Mouse (Mus musculus): ENCODE data around the gene Mylk4.

Mylk4 gene

DNA sequence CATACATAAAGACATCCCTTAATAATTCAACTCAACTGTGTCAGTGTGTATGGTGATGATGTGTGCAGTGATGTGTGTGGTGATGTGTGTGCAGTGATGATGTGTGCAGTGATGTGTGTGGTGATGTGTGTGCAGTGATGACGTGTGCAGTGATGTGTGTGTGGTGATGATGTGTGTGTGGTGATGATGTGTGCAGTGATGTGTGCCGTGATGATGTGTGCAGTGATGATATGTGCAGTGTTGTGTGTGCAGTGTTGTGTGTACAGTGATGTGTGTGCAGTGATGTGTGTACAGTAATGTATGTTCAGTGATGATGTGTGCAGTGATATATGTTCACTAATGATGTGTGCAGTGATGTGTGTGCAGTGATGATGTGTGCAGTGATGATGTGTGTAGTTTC is 75.9 kb downstream of the Mylk4 start:
- DNase-seq (ENCODE audit: low spot score in 2 of 2) = no peak

GRCm38 (mm10) chr13:32706651-32707288 is 77.0 kb downstream of the Mylk4 start:
- no peak for DNase-seq (ENCODE audit: low spot score in 2 of 2)

GRCm38 (mm10) chr13:32705315-32705714 is 78.4 kb downstream of the Mylk4 start:
- no peak for DNase-seq (ENCODE audit: low spot score in 2 of 2)

DNA sequence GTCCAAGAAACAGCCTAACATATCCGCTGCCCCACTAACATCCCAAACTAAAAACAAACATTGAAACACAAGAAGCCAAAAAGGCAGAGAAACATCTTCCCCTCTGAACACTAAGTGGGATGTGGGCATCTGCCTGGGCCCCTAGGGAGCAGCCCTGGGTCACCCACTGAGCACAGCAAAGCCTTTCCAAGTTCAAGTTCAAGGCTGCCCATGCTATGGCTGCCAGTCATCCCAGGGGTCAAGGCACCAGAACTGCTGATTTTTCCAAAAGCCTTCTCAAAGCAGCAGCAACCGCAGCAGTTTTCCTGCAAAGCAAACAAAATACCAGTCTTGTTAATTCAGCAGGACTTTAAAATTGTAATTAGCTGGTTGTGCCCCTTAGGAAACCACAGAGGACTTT is 78.8 kb downstream of the Mylk4 start:
- DNase-seq (ENCODE audit: low spot score in 2 of 2) = no peak

DNA sequence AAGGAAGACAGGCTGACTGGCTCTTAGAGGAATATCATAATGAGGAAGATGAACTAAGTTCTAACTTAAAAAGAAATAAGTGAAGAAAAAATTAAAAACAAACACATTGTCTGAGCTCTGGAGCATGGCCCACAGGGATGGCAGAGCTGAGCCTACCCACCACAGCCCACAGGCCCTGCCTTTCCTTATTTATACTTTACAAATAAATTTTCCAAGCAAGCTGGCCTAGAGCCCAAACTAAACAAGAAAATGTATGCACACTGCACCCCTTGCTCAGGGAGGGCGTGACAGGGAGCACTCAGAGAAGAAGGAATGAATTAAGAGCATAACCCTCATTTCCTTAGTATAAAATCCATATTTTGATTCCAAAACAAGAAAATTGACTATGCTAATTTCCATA is 82.2 kb downstream of the Mylk4 start:
- no peak for DNase-seq (ENCODE audit: low spot score in 2 of 2)

DNA sequence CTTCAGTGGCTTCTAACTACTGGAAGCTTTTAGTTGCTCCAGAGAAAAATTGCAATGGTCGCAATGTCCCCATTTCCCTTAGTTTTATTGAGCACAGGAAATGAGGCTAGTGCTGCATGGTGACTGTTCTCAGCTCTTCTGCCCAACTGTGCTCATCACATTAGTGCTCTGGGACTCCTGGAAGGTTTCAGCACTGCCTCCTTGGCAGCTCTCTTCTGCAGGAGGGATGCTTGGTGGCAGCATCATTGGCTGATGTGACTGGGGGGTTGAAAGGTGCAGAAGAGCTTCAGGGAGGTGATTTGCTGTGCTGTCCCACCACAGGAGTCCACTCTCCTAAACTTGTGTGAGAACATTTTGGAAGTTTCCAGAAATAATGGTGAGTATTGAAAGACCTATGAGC is 84.4 kb downstream of the Mylk4 start:
- DNase-seq (ENCODE audit: low spot score in 2 of 2) = no peak

DNA sequence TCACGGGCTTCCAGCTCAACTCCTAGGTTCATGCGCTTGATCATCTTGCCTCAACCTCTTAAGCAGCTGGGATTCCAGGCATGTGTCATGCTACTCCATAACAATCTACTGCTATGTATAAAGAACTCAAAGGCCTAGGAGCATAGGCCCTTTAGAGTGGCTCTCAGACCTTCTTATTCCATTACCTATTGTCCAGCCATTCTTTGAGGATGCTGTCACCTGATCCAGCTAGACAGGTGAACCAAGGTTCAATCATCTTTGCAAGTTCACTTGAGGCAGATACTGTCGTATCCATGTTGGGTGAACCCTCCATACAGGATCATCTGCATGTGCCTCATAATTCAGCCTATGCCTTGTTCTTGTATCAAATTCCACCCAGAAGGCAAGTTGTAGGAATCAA is 84.8 kb downstream of the Mylk4 start:
- no peak for DNase-seq (ENCODE audit: low spot score in 2 of 2)

- DNase-seq (ENCODE audit: low spot score in 2 of 2) = no peak
Measured at GRCm38 (mm10) chr13:32693886-32694455, 89.8 kb downstream of the Mylk4 start.

DNA sequence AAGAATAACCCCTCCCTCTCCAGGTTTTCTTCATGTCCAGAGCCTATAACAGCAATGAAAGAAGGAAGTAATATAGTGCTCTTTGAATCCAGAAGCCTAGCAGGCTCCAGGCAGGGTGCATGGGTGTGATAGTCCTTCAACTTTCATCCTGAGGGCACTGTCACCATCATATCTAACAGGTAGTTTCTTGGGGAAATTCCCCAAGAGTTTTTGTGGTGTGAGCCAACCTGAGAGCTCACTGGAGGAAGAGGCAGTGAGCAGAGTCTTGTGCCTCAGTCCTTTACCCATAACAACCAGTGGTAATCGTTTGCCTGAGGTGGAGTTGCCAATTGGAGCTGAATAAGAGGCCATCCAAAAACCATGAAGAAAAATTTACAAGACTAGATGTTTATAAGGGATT is 91.2 kb downstream of the Mylk4 start:
- no peak for DNase-seq (ENCODE audit: low spot score in 2 of 2)

GRCm38 (mm10) chr13:32690279-32690678 is 93.5 kb downstream of the Mylk4 start:
- no peak for DNase-seq (ENCODE audit: low spot score in 2 of 2)

DNA sequence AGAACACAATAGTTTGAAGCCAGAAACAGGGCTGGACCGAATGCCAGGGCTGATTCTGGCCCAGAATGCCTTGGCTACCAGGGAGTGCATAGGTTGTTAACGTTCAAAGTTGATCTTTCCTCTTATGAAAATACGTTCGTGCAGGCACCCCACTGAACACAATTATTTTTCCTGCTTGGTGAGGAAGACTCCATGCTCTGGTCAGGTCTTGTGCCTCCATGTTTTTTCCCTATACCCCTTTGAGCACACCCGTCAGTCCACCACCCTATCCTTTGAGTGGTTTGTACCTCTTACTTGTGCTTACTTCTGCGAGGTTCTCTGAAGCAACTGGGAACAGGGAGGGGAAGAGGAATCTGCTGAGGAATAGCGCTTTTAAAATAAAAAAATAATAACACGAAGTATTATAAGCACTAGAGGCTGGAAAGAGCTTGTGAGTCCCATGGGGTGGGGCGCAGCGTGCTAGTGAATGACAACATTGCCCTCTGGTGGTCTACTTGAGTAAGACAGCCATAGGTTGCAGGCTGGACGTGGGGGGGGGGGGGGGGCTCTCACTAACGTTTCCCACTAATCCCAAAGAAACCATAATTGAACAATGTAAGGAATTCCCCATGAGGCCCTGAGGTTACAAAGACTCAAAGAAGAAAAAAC is 102.8 kb downstream of the Mylk4 start:
- peak in 1 of 2 experiments; percentile 50 for DNase-seq (ENCODE audit: low spot score in 2 of 2)

DNA sequence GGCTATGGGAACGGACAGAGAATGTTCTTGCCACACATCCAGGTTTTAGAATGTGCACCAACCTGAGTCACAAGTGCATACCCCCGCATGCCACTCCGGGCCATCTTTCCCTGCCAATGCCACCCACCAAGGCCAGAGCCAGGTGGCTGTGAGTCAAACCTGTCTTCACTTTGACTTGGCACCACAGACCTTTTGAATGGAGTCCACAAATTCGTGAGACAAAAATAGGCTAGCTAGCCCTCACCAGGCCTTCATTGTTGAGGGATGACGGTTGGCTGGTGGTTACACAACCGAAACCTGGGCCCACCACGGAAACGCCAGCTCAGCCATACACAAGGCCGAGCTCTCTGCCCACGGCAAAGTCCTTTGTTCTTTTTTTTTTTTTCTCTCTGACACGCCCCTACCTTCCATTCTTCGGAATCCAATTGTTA is 103.6 kb downstream of the Mylk4 start:
- DNase-seq (ENCODE audit: low spot score in 2 of 2) = no peak

DNA sequence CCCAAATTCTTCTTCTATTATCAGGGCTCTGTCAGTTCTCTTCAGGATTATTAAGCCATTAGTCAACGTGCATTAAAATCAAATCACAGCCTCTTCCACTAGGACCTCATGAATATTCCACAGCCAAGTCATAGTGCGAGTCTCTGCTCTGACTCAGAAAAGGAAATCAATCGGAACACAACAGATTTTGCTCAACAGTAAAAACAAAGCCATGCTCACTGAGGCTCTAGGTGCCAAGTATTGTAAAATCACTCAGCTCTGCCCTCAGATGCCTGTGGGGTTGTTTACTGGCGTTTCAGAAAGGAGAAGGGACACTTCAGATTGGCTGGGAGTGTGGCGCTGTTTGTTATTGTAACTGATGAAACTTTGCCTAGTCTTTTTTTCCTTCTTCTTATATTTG is 104.8 kb downstream of the Mylk4 start:
- DNase-seq (ENCODE audit: low spot score in 2 of 2) = no peak

- DNase-seq (ENCODE audit: low spot score in 2 of 2) = no peak
Measured at GRCm38 (mm10) chr13:32670782-32671181, 113.0 kb downstream of the Mylk4 start.

DNA sequence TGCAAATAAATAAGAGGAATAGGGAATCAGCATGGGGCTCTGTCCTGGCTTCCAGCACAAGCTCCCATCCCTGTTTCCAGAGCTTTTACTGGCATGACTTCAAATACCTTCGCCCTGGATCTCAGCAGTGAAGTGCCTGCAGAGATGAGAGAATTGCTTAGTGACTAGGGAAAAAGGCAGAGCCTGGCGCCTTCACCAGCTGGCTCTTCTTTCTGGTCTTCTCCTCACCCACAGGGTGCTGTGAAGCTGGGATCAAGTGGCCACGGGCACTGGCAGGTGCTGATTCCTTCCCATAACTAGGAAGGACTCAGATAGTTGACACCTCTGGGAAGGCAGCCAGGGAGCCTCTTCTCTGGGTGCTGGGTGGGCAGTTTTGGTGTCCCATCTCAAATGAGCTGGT is 115.5 kb downstream of the Mylk4 start:
- DNase-seq (ENCODE audit: low spot score in 2 of 2) = no peak

DNA sequence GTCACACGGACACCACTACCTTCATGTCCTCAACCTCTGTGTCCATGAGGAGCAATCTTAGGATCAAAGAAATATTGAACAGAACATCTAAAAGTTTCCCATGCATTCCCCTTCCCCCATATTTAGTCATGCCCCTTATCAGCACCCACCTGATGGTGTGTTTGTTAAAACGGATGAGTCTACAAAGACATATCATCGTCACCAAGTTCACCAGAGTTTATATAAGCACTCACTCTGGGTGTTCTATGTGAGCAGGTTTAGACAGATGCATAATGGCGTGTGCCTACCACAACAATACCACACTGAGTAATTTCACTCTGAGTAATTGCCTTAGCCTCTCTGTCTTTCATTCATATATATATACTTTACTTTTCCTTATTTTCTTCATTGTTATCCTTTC is 116.4 kb downstream of the Mylk4 start:
- DNase-seq (ENCODE audit: low spot score in 2 of 2) = no peak

GRCm38 (mm10) chr13:32662041-32662440 is 121.7 kb downstream of the Mylk4 start:
- DNase-seq (ENCODE audit: low spot score in 2 of 2) = no peak

- no peak for DNase-seq (ENCODE audit: low spot score in 2 of 2)
Measured at GRCm38 (mm10) chr13:32660294-32660693, 123.5 kb downstream of the Mylk4 start.

GRCm38 (mm10) chr13:32659271-32659670 is 124.5 kb downstream of the Mylk4 start:
- DNase-seq (ENCODE audit: low spot score in 2 of 2) = no peak

- no peak for DNase-seq (ENCODE audit: low spot score in 2 of 2)
Measured at GRCm38 (mm10) chr13:32657583-32657982, 126.2 kb downstream of the Mylk4 start.
